Mouse (Mus musculus) liver, embryonic 14.5 days (tissue): Measurements from ENCODE around the gene Mrps10. TPM values are rescaled to one million over a fixed set of nuclear protein-coding genes. Genes with fewer than 3 reads are reported as not detected.

Experiments used
- ATAC-seq: fragments of 200-750 bp; cut with Nextera tagmentation; 2 replicates; pipeline ENCODE4 v1.8.0; 2017; ENCODE audit warnings: moderate number of reproducible peaks, mild to moderate bottlenecking, moderate library complexity; ENCODE audit not compliant: insufficient read depth
- DNase-seq, 3 experiments: peaks; one replicate each; pipeline ENCODE4 v3.0.0-alpha.2; 2012 to 2013; ENCODE audit warnings: low read depth in 3 of 3, low spot score in 3 of 3
- H3K27ac ChIP-seq: fragments of 300-500 bp; sonication (generic); 2 replicates; pipeline ENCODE4 v1.5.1; 2014; ENCODE audit warnings: moderate library complexity, mild to moderate bottlenecking, control low read depth, inconsistent platforms
- H3K27me3 ChIP-seq: fragments of 300-500 bp; sonication (generic); 2 replicates; pipeline ENCODE4 v1.6.1; 2014; ENCODE audit warnings: mild to moderate bottlenecking, low read length, moderate library complexity; ENCODE audit not compliant: control insufficient read depth, insufficient read depth
- H3K36me3 ChIP-seq: fragments of 300-500 bp; sonication (generic); replicated peaks from 2 replicates; pipeline ENCODE4 v1.6.1; 2014; ENCODE audit warnings: low read depth; ENCODE audit not compliant: control insufficient read depth, insufficient read depth
- H3K4me1 ChIP-seq, 2 experiments: fragments of 200-500 bp in 1 of 2; fragments of 300-500 bp in 1 of 2; sonication (generic) in 1 of 2; replicated peaks; 2 replicates each; pipeline ENCODE4 v1.6.1; 2012 to 2014; ENCODE audit warnings: antibody characterized with exemption in 1 of 2, inconsistent platforms in 1 of 2, low read length in 1 of 2; ENCODE audit not compliant: control insufficient read depth in 2 of 2, insufficient read depth in 2 of 2
- H3K4me2 ChIP-seq: fragments of 300-500 bp; sonication (generic); 2 replicates; pipeline ENCODE4 v1.6.1; 2014; ENCODE audit warnings: low read depth, mild to moderate bottlenecking, control low read depth, moderate library complexity
- H3K4me3 ChIP-seq, 2 experiments: fragments of 200-500 bp in 1 of 2; fragments of 300-500 bp in 1 of 2; sonication (generic) in 1 of 2; 2 replicates each; pipeline ENCODE4 v1.5.1; 2012 to 2014; ENCODE audit warnings: low read depth in 2 of 2, low read length in 2 of 2, mild to moderate bottlenecking in 2 of 2, control low read depth in 1 of 2, inconsistent platforms in 1 of 2, moderate library complexity in 1 of 2; ENCODE audit not compliant: insufficient read depth in 1 of 2
- H3K9ac ChIP-seq: fragments of 300-500 bp; sonication (generic); replicated peaks from 2 replicates; pipeline ENCODE4 v1.6.1; 2014; ENCODE audit warnings: mild to moderate bottlenecking, control low read depth, moderate library complexity
- H3K9me3 ChIP-seq: fragments of 300-500 bp; sonication (generic); 2 replicates; pipeline ENCODE4 v1.6.1; 2016; ENCODE audit warnings: low read length, mixed read lengths; ENCODE audit not compliant: control insufficient read depth
- CTCF ChIP-seq: IDR thresholded peaks from 2 replicates; pipeline ENCODE4 v1.5.1; 2016; ENCODE audit warnings: antibody characterized with exemption, low read depth, control low read depth
- EP300 ChIP-seq: IDR thresholded peaks from 2 replicates; pipeline ENCODE4 v1.6.1; 2016; ENCODE audit warnings: antibody characterized with exemption, low read depth
- WGBS: fragments of 180-500 bp; shearing (Covaris S2); extraction: QIAGEN DNeasy Blood & Tissue Kit; methylation state at CpG from one replicate; pipeline ENCODE4 v1.1.7; 2014; ENCODE audit not compliant: insufficient replicate concordance; 5-methylcytosine and 5-hydroxymethylcytosine counted together
- polyA plus RNA-seq, 2 experiments: library from polyadenylated mRNA; depleted of rRNA in 1 of 2; stranded (reverse) in 1 of 2; unstranded in 1 of 2; fragments of >200 nt; fragmentation: Nextera tagmentation in 1 of 2; extraction: Ambion mirVana in 1 of 2; gene quantifications; 2 replicates each; pipeline versions ENCODE4 v1.2.1 to v1.2.3; 2012 to 2014

Mrps10 gene
- polyA plus RNA-seq, 2 experiments, result 20.7 to 47.5 TPM

DNA sequence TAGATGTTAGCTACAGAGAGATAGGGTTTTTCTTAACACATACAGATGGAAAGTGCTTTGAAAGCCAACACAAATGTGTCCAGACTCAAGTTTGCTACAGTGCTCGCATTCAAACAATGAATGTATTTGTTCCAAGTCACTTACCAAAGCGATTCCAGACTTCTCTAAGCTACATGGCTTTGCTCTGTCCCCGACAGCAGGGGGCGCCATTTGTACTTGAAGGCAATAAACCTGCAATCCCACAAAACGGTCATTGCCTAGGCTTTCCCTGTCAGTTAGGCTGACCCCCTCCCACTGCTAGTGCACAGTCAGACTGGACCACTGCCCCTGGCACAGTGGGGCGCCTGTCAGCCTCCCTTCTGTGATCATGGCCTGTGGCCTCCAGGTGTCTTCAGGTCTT lies 8.7 kb upstream of the Mrps10 start:
- Histone ChIP-seq H3K9ac (no peak overlapping the region), H3K36me3 (no peaks in the 10 kb centered on the region), H3K4me2 (no peak overlapping the region), H3K27ac (no peak overlapping the region), H3K4me3 (no peak overlapping the region), H3K9me3 (no peaks in the 10 kb centered on the region), H3K27me3 (no peaks in the 10 kb centered on the region; the same call in 1 of the 2 replicates), H3K4me1 (no peaks in the 10 kb centered on the region)
- DNase-seq, result peak; percentile 34 to 47 (median 46)
- 33% methylated on average over 6 of the region's 6 CpGs for WGBS
- no peak for ATAC-seq
- TF ChIP-seq EP300 (no peak), CTCF (peak; percentile 80)

DNA sequence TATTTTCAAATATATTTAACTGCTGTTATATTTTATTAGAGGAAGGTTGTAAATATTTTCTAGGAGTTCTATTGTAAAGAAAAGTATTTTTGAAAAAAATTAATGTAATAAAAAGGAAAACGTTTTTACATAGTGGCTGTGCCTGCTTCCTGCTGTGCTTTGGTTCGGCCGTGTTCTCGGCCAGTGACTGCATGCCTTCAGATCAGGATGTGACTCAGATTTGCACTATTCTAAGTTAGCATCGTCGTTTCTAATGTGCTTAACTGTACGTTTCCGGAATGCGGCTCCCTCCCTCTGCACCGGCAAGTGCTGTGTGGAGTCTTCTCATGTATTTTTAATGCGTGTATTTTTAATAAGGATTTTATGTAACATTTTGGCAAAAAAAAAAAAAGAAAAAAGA lies 7.3 kb upstream of the Mrps10 start:
- H3K27me3 ChIP-seq, result no peaks in the 10 kb centered on the region; the same call in 1 of the 2 replicates
- no peak overlapping the region for H3K4me2 ChIP-seq
- H3K9me3 ChIP-seq, result no peaks in the 10 kb centered on the region
- no peaks in the 10 kb centered on the region for H3K4me1 ChIP-seq
- H3K4me3 ChIP-seq, result no peak overlapping the region
- no peak for DNase-seq
- 48% methylated on average over 11 of the region's 11 CpGs for WGBS
- TF ChIP-seq CTCF (no peak), EP300 (no peak)
- no peak overlapping the region for H3K9ac ChIP-seq
- ATAC-seq, result no peak
- no peaks in the 10 kb centered on the region for H3K36me3 ChIP-seq
- no peak overlapping the region for H3K27ac ChIP-seq

DNA sequence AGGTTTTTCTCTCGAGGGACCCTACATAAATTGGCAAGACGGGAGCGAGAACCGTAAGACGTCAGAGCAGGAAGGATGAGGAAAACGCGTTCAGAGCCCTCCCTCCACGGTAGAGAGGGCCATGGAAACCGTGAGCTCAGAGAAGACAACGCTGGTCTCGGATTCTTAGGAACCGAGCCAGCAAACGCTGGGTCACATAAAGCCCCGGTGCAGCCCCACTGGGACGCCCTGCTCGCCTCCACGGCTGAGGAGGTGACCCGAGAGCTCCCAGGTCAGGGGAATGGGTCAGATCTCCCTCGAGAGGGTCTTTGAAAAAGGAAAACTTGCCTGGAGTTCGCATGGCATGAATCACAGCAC lies 378 bp downstream of the Mrps10 start:
- H3K9ac ChIP-seq, result peak overlapping the region; percentile 84
- H3K4me2 ChIP-seq, result peak overlapping the region; percentile 72
- H3K9me3 ChIP-seq, result no peaks in the 10 kb centered on the region
- H3K4me3 ChIP-seq, result peak overlapping the region; percentile 94 to 97
- peaks cover 0 to 4% of the 10 kb centered on the region in 2 experiments; a peak in 3 of 4 replicates for H3K4me1 ChIP-seq
- peak in 1 of 3 experiments; percentile 11 for DNase-seq
- TF ChIP-seq CTCF (no peak), EP300 (no peak)
- peaks cover 11% of the 10 kb centered on the region for H3K36me3 ChIP-seq
- ATAC-seq, result peak; percentile 48
- H3K27ac ChIP-seq, result no peak overlapping the region
- under 1% methylated on average over 20 of the region's 20 CpGs for WGBS
- no peaks in the 10 kb centered on the region; the same call in 1 of the 2 replicates for H3K27me3 ChIP-seq

DNA sequence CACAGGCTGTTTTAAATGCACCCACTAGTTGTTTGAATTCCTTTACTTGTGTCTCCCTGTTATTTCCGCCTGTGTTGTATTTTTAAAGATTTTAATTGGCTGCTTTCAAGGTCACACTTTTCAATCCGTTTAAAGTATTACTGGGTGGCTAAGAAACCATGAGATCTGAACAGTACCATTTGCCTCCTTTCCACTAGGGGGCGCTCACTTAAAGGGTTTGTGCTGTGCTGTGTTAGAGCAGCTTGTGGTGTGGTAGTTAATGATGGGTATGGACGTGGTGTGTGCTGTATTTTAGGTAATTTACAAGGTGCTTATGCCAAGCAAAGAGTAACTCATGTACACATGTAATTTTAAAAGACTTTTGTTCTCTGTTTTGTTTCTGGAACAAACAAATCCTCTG lies 2.8 kb downstream of the Mrps10 start:
- ATAC-seq, result peak; percentile 55; the same call in 1 of the 2 replicates
- peaks cover 22% of the 10 kb centered on the region for H3K36me3 ChIP-seq
- peak; percentile 50 to 68 (median 62) for DNase-seq
- no peaks in the 10 kb centered on the region for H3K9me3 ChIP-seq
- peaks cover 0 to 4% of the 10 kb centered on the region in 2 experiments; a peak in 3 of 4 replicates for H3K4me1 ChIP-seq
- H3K27me3 ChIP-seq, result no peaks in the 10 kb centered on the region
- TF ChIP-seq EP300, result no peak
- peak; percentile 89 for TF ChIP-seq CTCF
- 7% methylated on average over 4 of the region's 4 CpGs for WGBS
- no peak overlapping the region for H3K4me2 ChIP-seq
- no peak overlapping the region for H3K4me3 ChIP-seq
- no peak overlapping the region for H3K9ac ChIP-seq
- no peak overlapping the region for H3K27ac ChIP-seq

DNA sequence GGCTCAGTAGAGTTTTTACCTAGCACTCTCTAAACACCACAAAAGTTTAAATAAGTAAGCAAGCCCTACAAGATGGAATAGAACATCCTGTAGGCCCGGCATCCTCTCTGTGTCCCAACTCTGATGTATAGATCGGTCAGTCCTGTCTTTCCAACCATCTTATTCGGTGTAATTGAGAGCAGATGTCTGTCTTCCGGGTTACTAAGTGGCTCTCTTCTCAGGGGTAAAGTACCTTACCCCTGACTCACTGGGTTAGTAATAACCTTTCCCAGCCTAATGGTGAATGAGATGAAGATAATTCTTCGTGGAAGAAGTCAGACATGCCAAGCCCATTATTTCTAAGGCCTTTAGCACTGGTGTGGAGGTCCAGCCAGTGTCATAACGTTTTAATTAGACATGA lies 5.3 kb downstream of the Mrps10 start:
- no peaks in the 10 kb centered on the region for H3K9me3 ChIP-seq
- ATAC-seq (no peak), DNase-seq (no peak)
- TF ChIP-seq CTCF (no peak), EP300 (no peak)
- H3K4me3 ChIP-seq, result no peak overlapping the region
- H3K4me2 ChIP-seq, result no peak overlapping the region
- peaks cover 0 to 2% of the 10 kb centered on the region in 2 experiments; a peak in 2 of 4 replicates for H3K4me1 ChIP-seq
- 75% methylated on average over 6 of the region's 6 CpGs for WGBS
- no peaks in the 10 kb centered on the region for H3K27me3 ChIP-seq
- H3K36me3 ChIP-seq, result peaks cover 26% of the 10 kb centered on the region
- H3K27ac ChIP-seq, result no peak overlapping the region
- no peak overlapping the region for H3K9ac ChIP-seq
